Mouse (Mus musculus) heart, embryonic 15.5 days (tissue): Measurements from ENCODE around the gene Lacc1. TPM values are rescaled to one million over a fixed set of nuclear protein-coding genes. Genes with fewer than 3 reads are reported as not detected.
A peak's percentile ranks its signal among the peaks of the same experiment; 100 is the strongest.
"Not testable (repeated sequence)": the region's sequence is repeated elsewhere in the genome, so short reads cannot be mapped to it uniquely, and the experiment has no call there.

Experiments
- ATAC-seq: fragments of 200-750 bp; cut with Nextera tagmentation; replicated peaks from 2 replicates; pipeline ENCODE4 v1.8.0; 2017; ENCODE audit warnings: low read depth, moderate TSS enrichment; ENCODE audit not compliant: insufficient number of reproducible peaks, insufficient read depth, low FRiP score
- H3K27ac ChIP-seq: fragments of 300-500 bp; sonication (generic); 2 replicates; pipeline ENCODE4 v1.5.1; 2015; ENCODE audit warnings: mild to moderate bottlenecking, inconsistent platforms
- H3K27me3 ChIP-seq: fragments of 300-500 bp; sonication (generic); 2 replicates; pipeline ENCODE4 v1.6.1; 2015; ENCODE audit warnings: inconsistent platforms
- H3K36me3 ChIP-seq: fragments of 300-500 bp; sonication (generic); 2 replicates; pipeline ENCODE4 v1.6.1; 2015; ENCODE audit warnings: mild to moderate bottlenecking, inconsistent platforms
- H3K4me1 ChIP-seq: fragments of 300-500 bp; sonication (generic); replicated peaks from 2 replicates; pipeline ENCODE4 v1.6.1; 2015; ENCODE audit warnings: inconsistent platforms
- H3K4me2 ChIP-seq: fragments of 300-500 bp; sonication (generic); 2 replicates; pipeline ENCODE4 v1.6.1; 2015; ENCODE audit warnings: inconsistent platforms, mild to moderate bottlenecking, moderate library complexity
- H3K4me3 ChIP-seq: fragments of 300-500 bp; sonication (generic); 2 replicates; pipeline ENCODE4 v1.5.1; 2015; ENCODE audit warnings: mild to moderate bottlenecking, inconsistent platforms
- H3K9ac ChIP-seq: fragments of 300-500 bp; sonication (generic); 2 replicates; pipeline ENCODE4 v1.6.1; 2015; ENCODE audit warnings: mild to moderate bottlenecking, inconsistent platforms
- H3K9me3 ChIP-seq: fragments of 300-500 bp; sonication (generic); replicated peaks from 2 replicates; pipeline ENCODE4 v1.6.1; 2016; ENCODE audit warnings: inconsistent platforms
- WGBS: fragments of 180-500 bp; shearing (Covaris S2); methylation state at CpG from one replicate; pipeline ENCODE4 v1.1.7; 2015; ENCODE audit warnings: mixed read lengths; 5-methylcytosine and 5-hydroxymethylcytosine counted together
- polyA plus RNA-seq: library from polyadenylated mRNA; unstranded; fragments of >200 nt; fragmentation: Nextera tagmentation; extraction: Ambion mirVana; gene quantifications from 2 replicates; pipeline ENCODE4 v1.2.1, GENCODE M21; 2015

Gene Lacc1
- polyA plus RNA-seq, 1 experiment from 2014 or later: 4.3 TPM

GRCm38 (mm10) chr14:77029319-77030054 lies 7.2 kb downstream of the Lacc1 start:
- 54% methylated on average over 5 of the region's 5 CpGs for WGBS

GRCm38 (mm10) chr14:77024499-77024898 lies 12.2 kb downstream of the Lacc1 start:
- Histone ChIP-seq H3K4me2 (no peak overlapping the region), H3K36me3 (no peaks in the 10 kb centered on the region), H3K27me3 (no peaks in the 10 kb centered on the region), H3K4me3 (no peak overlapping the region), H3K4me1 (no peaks in the 10 kb centered on the region), H3K9ac (no peak overlapping the region), H3K9me3 (no peaks in the 10 kb centered on the region), H3K27ac (no peak overlapping the region)
- 86% methylated on average over 3 of the region's 3 CpGs for WGBS
- ATAC-seq: no peak

More at GRCm38 (mm10) chr14:77029319-77030054, 7.2 kb downstream of the Lacc1 start:
- H3K9me3 ChIP-seq: no peaks in the 10 kb centered on the region
- no peak overlapping the region for H3K4me3 ChIP-seq
- ATAC-seq: no peak
- H3K9ac ChIP-seq: no peak overlapping the region
- no peak overlapping the region for H3K27ac ChIP-seq
- H3K4me2 ChIP-seq: no peak overlapping the region
- H3K27me3 ChIP-seq: no peaks in the 10 kb centered on the region
- peaks cover 11% of the 10 kb centered on the region for H3K4me1 ChIP-seq
- H3K36me3 ChIP-seq: no peaks in the 10 kb centered on the region

DNA sequence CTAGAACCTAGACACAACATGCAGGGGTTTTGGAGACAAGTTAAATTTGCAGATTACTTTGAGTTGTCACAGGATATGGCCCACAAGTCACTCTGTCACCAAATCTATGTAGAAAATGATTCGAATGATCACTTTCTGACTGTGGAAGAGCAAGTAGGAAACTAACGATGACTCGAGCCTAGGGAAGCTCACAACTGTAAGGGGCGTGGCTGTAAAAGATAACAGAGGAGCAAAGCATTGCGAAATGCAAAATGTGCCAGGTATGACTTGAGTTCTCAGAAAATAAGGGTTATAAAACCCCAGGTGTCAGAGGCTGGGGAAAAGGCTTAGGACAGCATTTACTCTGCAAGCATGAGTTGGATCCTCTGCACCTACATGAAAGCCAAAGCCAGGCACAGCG lies 19.5 kb downstream of the Lacc1 start:
- Histone ChIP-seq H3K36me3 (no peaks in the 10 kb centered on the region), H3K4me2 (peak overlapping the region; percentile 20; the same call in 1 of the 2 replicates), H3K4me3 (0 out of 2 replicates have a peak overlapping the region, but pooled peaks have one; percentile 7), H3K9me3 (no peaks in the 10 kb centered on the region), H3K27ac (no peak overlapping the region), H3K27me3 (no peaks in the 10 kb centered on the region), H3K9ac (no peak overlapping the region), H3K4me1 (no peaks in the 10 kb centered on the region)
- ATAC-seq: no peak
- WGBS: 53% methylated on average over 6 of the region's 6 CpGs

GRCm38 (mm10) chr14:77016783-77017182 lies 19.9 kb downstream of the Lacc1 start:
- 45% methylated on average over 12 of the region's 12 CpGs for WGBS
- not testable (repeated sequence) for H3K27ac ChIP-seq, H3K9me3 ChIP-seq, H3K36me3 ChIP-seq, H3K27me3 ChIP-seq, H3K9ac ChIP-seq, H3K4me1 ChIP-seq, ATAC-seq
- Histone ChIP-seq H3K4me3 (0 out of 2 replicates have a peak overlapping the region, but pooled peaks have one; percentile 7), H3K4me2 (peak overlapping the region; percentile 20; the same call in 1 of the 2 replicates)

GRCm38 (mm10) chr14:77011804-77012203 lies 24.9 kb downstream of the Lacc1 start:
- no peaks in the 10 kb centered on the region for H3K4me1 ChIP-seq
- H3K4me3 ChIP-seq: no peak overlapping the region
- no peak overlapping the region for H3K4me2 ChIP-seq
- no peaks in the 10 kb centered on the region for H3K36me3 ChIP-seq
- no peaks in the 10 kb centered on the region for H3K27me3 ChIP-seq
- no peaks in the 10 kb centered on the region for H3K9me3 ChIP-seq
- H3K9ac ChIP-seq: no peak overlapping the region
- H3K27ac ChIP-seq: no peak overlapping the region
- WGBS: 4% methylated on average over 3 of the region's 3 CpGs
- no peak for ATAC-seq

GRCm38 (mm10) chr14:77008238-77008637 lies 28.5 kb downstream of the Lacc1 start:
- 0 out of 2 replicates have a peak, but pooled peaks have one; percentile 39 for ATAC-seq
- no peaks in the 10 kb centered on the region for H3K4me1 ChIP-seq
- H3K36me3 ChIP-seq: no peaks in the 10 kb centered on the region

DNA sequence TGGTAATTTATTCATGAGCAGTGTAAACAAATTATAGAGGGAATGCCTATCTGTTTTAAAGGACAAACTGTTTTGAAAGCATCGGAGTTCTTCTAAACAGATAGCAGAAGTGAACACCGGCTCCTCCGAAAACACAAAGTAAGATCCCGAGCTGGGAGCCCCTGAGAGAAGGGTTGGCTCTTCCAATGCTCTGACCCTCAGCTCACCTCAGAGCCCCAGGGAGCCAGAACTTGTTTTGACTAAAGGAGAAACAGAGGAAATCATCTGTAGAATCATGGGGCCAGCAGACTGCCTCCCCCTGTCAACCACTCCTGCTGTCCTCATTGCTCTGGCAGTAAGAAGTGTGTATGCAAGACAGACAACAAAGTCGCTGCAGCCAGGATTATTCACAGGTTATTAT lies 31.1 kb downstream of the Lacc1 start:
- 79% methylated on average over 5 of the region's 5 CpGs for WGBS
- Histone ChIP-seq H3K4me3 (no peak overlapping the region), H3K27ac (no peak overlapping the region), H3K4me2 (no peak overlapping the region), H3K36me3 (no peaks in the 10 kb centered on the region), H3K9ac (no peak overlapping the region), H3K4me1 (no peaks in the 10 kb centered on the region), H3K9me3 (no peaks in the 10 kb centered on the region), H3K27me3 (no peaks in the 10 kb centered on the region)
- no peak for ATAC-seq

More at GRCm38 (mm10) chr14:77008238-77008637, 28.5 kb downstream of the Lacc1 start:
- Histone ChIP-seq H3K9ac (no peak overlapping the region), H3K27ac (no peak overlapping the region), H3K4me3 (no peak overlapping the region), H3K27me3 (no peaks in the 10 kb centered on the region), H3K4me2 (no peak overlapping the region), H3K9me3 (no peaks in the 10 kb centered on the region)
- 19% methylated on average over 3 of the region's 3 CpGs for WGBS

- ATAC-seq: no peak
- no peak overlapping the region for H3K27ac ChIP-seq
- no peaks in the 10 kb centered on the region for H3K27me3 ChIP-seq
- no peak overlapping the region for H3K9ac ChIP-seq
- H3K4me3 ChIP-seq: no peak overlapping the region
- no peaks in the 10 kb centered on the region for H3K9me3 ChIP-seq
- H3K36me3 ChIP-seq: no peaks in the 10 kb centered on the region
- WGBS: 36% methylated on average over 8 of the region's 8 CpGs
- no peak overlapping the region for H3K4me2 ChIP-seq
- no peaks in the 10 kb centered on the region for H3K4me1 ChIP-seq
Observed at GRCm38 (mm10) chr14:77004740-77005139, 32.0 kb downstream of the Lacc1 start.

DNA sequence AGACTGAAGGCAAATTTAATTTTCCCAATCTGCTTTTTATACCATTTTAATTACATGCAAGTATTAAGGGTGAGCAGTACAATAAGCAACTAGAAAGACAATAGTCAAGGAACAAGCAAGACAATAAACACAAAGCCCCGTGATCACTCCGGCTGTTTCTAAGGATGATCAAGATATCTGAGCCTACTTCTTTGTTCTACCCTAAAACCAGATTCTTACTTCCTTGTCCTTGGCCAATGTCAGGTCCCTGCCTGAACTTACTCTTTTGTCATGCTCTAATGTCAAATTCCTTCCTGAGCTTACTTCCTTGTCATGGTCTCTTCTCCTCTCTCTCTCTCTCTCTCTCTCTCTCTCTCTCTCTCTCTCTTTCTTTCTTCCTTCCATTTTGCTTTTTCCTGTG lies 46.4 kb downstream of the Lacc1 start:
- not testable (repeated sequence) for H3K4me2 ChIP-seq, H3K36me3 ChIP-seq, H3K4me1 ChIP-seq, H3K9me3 ChIP-seq, H3K9ac ChIP-seq, H3K27me3 ChIP-seq, H3K27ac ChIP-seq, ATAC-seq, H3K4me3 ChIP-seq
- WGBS: 84% methylated on average over 2 of the region's 2 CpGs

DNA sequence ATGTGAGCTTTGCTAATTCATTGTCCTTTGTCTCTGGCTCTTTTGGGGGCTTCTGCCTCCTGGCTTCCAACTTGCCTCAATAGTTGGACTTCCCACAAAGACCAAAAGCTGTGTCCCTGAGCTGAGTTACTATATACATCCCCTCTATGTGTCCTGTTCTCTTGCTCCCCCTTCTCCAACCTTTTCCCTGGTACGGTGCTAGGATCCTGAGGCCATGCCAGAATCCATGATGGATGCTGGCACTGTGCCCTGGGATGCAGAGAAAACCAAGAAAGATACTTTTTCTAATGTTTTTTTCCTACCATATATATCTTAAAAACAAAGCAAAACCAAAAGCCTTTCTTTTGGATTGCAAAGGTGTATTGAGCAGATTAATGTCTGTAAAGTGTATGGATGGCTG lies 54.9 kb downstream of the Lacc1 start:
- no peak overlapping the region for H3K4me2 ChIP-seq
- no peaks in the 10 kb centered on the region for H3K4me1 ChIP-seq
- no peaks in the 10 kb centered on the region for H3K27me3 ChIP-seq
- no peaks in the 10 kb centered on the region for H3K36me3 ChIP-seq
- no peak overlapping the region for H3K9ac ChIP-seq
- no peaks in the 10 kb centered on the region for H3K9me3 ChIP-seq
- ATAC-seq: no peak
- H3K4me3 ChIP-seq: no peak overlapping the region
- 43% methylated on average over 1 of the region's 1 CpGs for WGBS
- H3K27ac ChIP-seq: no peak overlapping the region

- Histone ChIP-seq H3K9me3 (no peaks in the 10 kb centered on the region), H3K27ac (no peak overlapping the region), H3K4me2 (no peak overlapping the region), H3K4me1 (no peaks in the 10 kb centered on the region), H3K27me3 (no peaks in the 10 kb centered on the region), H3K36me3 (no peaks in the 10 kb centered on the region), H3K9ac (no peak overlapping the region), H3K4me3 (no peak overlapping the region)
- ATAC-seq: no peak
- 94% methylated on average over 4 of the region's 4 CpGs for WGBS
Observed at GRCm38 (mm10) chr14:76981176-76981575, 55.5 kb downstream of the Lacc1 start.

GRCm38 (mm10) chr14:76979569-76979968 lies 57.1 kb downstream of the Lacc1 start:
- H3K36me3 ChIP-seq: no peaks in the 10 kb centered on the region
- no peaks in the 10 kb centered on the region for H3K27me3 ChIP-seq
- H3K27ac ChIP-seq: no peak overlapping the region
- H3K4me2 ChIP-seq: no peak overlapping the region
- H3K9me3 ChIP-seq: no peaks in the 10 kb centered on the region
- H3K4me1 ChIP-seq: no peaks in the 10 kb centered on the region
- H3K4me3 ChIP-seq: no peak overlapping the region
- no peak for ATAC-seq
- WGBS: 61% methylated on average over 9 of the region's 9 CpGs
- no peak overlapping the region for H3K9ac ChIP-seq
